Mouse (Mus musculus) erythroblast, embryonic 14.5 days (primary cell): Measurements from ENCODE around the gene Aste1. TPM values are rescaled to one million over a fixed set of nuclear protein-coding genes. Genes with fewer than 3 reads are reported as not detected.

ENCODE experiments used
- H3K27me3 ChIP-seq: 2 replicates; pipeline ENCODE4 v1.6.1; 2012; ENCODE audit warnings: inconsistent platforms; ENCODE audit not compliant: control insufficient read depth
- H3K36me3 ChIP-seq: 2 replicates; pipeline ENCODE4 v1.6.1; 2012; ENCODE audit warnings: mild to moderate bottlenecking, inconsistent platforms; ENCODE audit not compliant: control insufficient read depth
- H3K4me1 ChIP-seq: 2 replicates; pipeline ENCODE4 v1.6.1; 2012; ENCODE audit warnings: inconsistent platforms; ENCODE audit not compliant: control insufficient read depth
- H3K4me3 ChIP-seq: replicated peaks from 2 replicates; pipeline ENCODE3; 2012; ENCODE audit warnings: moderate library complexity, mild to moderate bottlenecking, inconsistent platforms
- H3K9me3 ChIP-seq: 2 replicates; pipeline ENCODE4 v1.6.1; 2012; ENCODE audit warnings: low read length, inconsistent platforms, mixed read lengths; ENCODE audit not compliant: control insufficient read depth
- GATA1 ChIP-seq: IDR thresholded peaks from 2 replicates; pipeline ENCODE4 v1.6.1; 2012; ENCODE audit warnings: low read length, inconsistent platforms, mixed read lengths
- TAL1 ChIP-seq: IDR thresholded peaks from 3 replicates; pipeline ENCODE4 v1.6.1; 2012; ENCODE audit warnings: low read length, inconsistent platforms, mixed read lengths
- polyA plus RNA-seq: library from polyadenylated mRNA; stranded (reverse); fragments of >175 nt; gene quantifications from 2 replicates; pipeline ENCODE4 v1.2.3, GENCODE M21; 2012

Aste1 gene
- polyA plus RNA-seq, 1 experiment: 0.21 TPM

DNA sequence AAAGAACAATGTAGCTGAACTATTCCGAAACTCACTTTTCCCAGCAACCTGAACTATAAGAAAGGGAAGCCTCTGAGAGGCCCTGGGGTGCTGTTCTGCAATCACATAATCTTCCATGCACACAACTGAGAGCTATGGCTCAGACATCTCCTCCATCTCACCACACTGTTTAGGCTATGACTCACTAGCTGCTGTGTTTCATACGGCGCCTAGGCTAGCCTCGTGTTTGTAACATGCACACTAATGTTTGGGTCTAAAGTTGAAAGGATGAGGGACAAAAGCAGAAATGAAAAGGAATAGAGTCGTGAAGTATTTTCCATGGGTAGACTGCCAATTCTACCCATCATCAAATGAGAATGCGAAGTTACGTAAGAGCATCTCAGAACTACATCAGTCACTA lies 66.3 kb downstream of the Aste1 start:
- Histone ChIP-seq H3K9me3 (no peaks in the 10 kb centered on the region), H3K4me1 (no peaks in the 10 kb centered on the region), H3K4me3 (no peak overlapping the region), H3K36me3 (peaks cover 35% of the 10 kb centered on the region), H3K27me3 (no peaks in the 10 kb centered on the region)
- TF ChIP-seq GATA1: no peak
- no peak for TF ChIP-seq TAL1

Other genes with a start within 250 kb of the Aste1 start
- 0.03 TPM in 1 of 2 replicates, not detected in the other for gene Nek11, start 132 bp downstream of the Aste1 start, polyA plus RNA-seq
- gene Atp2c1, start 131.9 kb downstream of the Aste1 start, polyA plus RNA-seq: 0.19 and 0.32 TPM in 2 replicates
- gene Pik3r4, start 247.6 kb downstream of the Aste1 start, polyA plus RNA-seq: 0.04 and 0.43 TPM in 2 replicates